Mouse (Mus musculus) CH12.LX (cell line): ENCODE results near the gene Pmm2.

Experiments used
- CHD1 ChIP-seq: IDR thresholded peaks from 2 replicates; pipeline ENCODE4 v1.6.1; 2012; ENCODE audit warnings: low read depth, low read length, improper control_type of control experiment, inconsistent platforms
- CTCF ChIP-seq, 2 experiments: IDR thresholded peaks in 1 of 2; conservative IDR thresholded peaks in 1 of 2; 2 replicates each; pipeline ENCODE4 v1.5.1; 2011 to 2012; ENCODE audit warnings: low read depth in 2 of 2, low read length in 2 of 2, improper control_type of control experiment in 1 of 2, inconsistent platforms in 1 of 2, mild to moderate bottlenecking in 1 of 2, moderate library complexity in 1 of 2
- ELF1 ChIP-seq: IDR thresholded peaks from 2 replicates; pipeline ENCODE4 v1.6.1; 2014; ENCODE audit warnings: low read depth, mild to moderate bottlenecking, inconsistent platforms, low read length, improper control_type of control experiment
- EP300 ChIP-seq: IDR thresholded peaks from 2 replicates; pipeline ENCODE4 v1.6.1; 2011; ENCODE audit warnings: low read length, improper control_type of control experiment
- NELFE ChIP-seq: IDR thresholded peaks from 2 replicates; pipeline ENCODE4 v1.6.1; 2011; ENCODE audit warnings: low read depth, low read length, improper control_type of control experiment
- NRF1 ChIP-seq: IDR thresholded peaks from 2 replicates; pipeline ENCODE4 v1.6.1; 2014; ENCODE audit warnings: low read depth, mild to moderate bottlenecking, inconsistent platforms, low read length, improper control_type of control experiment, moderate library complexity
- PAX5 ChIP-seq: IDR thresholded peaks from 2 replicates; pipeline ENCODE4 v1.6.1; 2012; ENCODE audit warnings: low read length, inconsistent platforms, mixed read lengths
- POLR2A ChIP-seq: IDR thresholded peaks from 2 replicates; pipeline ENCODE4 v1.6.1; 2011; ENCODE audit warnings: low read depth, mild to moderate bottlenecking, improper control_type of control experiment, low read length
- RAD21 ChIP-seq: IDR thresholded peaks from 2 replicates; pipeline ENCODE4 v1.6.1; 2011; ENCODE audit warnings: low read depth, mild to moderate bottlenecking, low read length, improper control_type of control experiment, moderate library complexity
- USF1 ChIP-seq: IDR thresholded peaks from 2 replicates; pipeline ENCODE4 v1.6.1; 2014; ENCODE audit warnings: low read depth, mild to moderate bottlenecking, inconsistent platforms, low read length, improper control_type of control experiment

GRCm38 (mm10) chr16:8691206-8691605 lies 53.7 kb downstream of the Pmm2 start:
- TF ChIP-seq NELFE (no peak), CTCF (conservative IDR thresholded peaks at IDR 0.05 in 1 of 2, IDR thresholded peaks at IDR 0.05 in 1 of 2; ENCODE audit: low read depth in 2 of 2, low read length in 2 of 2) (no peak), CHD1 (no peak), POLR2A (no peak), NRF1 (no peak), USF1 (no peak), ELF1 (no peak), RAD21 (no peak), PAX5 (no peak), EP300 (no peak)
